In the genomic region with DNA sequence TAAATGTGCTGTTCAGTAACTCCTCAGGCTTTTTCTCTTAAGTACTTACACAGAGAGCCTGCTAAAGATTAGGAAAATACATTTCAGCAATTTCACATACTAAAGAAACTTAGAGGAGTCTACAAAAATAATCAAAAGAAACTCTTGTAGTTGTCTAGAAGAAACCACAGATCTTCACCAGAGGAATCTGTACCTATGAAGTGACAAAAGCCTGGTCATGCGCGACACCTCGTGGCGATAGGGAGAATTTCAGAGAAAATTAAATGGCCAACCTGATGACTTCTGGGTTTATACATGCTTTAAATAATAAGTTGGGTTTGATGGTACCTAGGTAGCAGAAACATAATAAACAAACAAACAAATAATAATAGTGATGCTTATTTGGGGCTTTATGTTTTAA, we compare ENCODE assay signal across 9 mouse cellular contexts.
A peak's percentile ranks its signal among the peaks of the same experiment; 100 is the strongest.
DNase-seq lines count a peak whose midpoint lies in the region; ATAC-seq and TF ChIP-seq lines count a peak whose summit lies in the region.
"Had no signal": no experiment of that assay in that cellular context is flagged by ENCODE, and none has a peak within 500 bp of the region (broad histone marks: within the 10 kb centered on the region; RNA-seq: fewer than 3 reads in every experiment).

No protein-coding gene starts in this region.

- no peaks in the 10 kb centered on the region for H3K36me3 ChIP-seq in forebrain, embryonic 12.5 days (replicated peaks)
- H3K36me3 ChIP-seq in intestine, postnatal 0 days (ENCODE audit: control insufficient read depth, insufficient read depth) = no peaks in the 10 kb centered on the region
- H3K36me3 ChIP-seq: stomach, embryonic 15.5 days had no signal

- intact Hi-C loops in left cerebral cortex, postnatal 4 days (cut with DNase I) = loop anchor here (2.0 kb wide), 1 partner anchor 154 kb away; no protein-coding TSS in a partner anchor

- no peaks in the 10 kb centered on the region for H3K4me1 ChIP-seq in forebrain, embryonic 12.5 days
- no peaks in the 10 kb centered on the region for H3K4me1 ChIP-seq in intestine, postnatal 0 days (replicated peaks; ENCODE audit: control insufficient read depth, insufficient read depth, low read length)
- H3K4me1 ChIP-seq: stomach, embryonic 15.5 days had no signal

- no peaks in the 10 kb centered on the region for H3K9me3 ChIP-seq in forebrain, embryonic 12.5 days
- H3K9me3 ChIP-seq in intestine, postnatal 0 days (ENCODE audit: control insufficient read depth) = no peaks in the 10 kb centered on the region
- H3K9me3 ChIP-seq: stomach, embryonic 15.5 days had no signal

- no peaks in the 10 kb centered on the region for H3K27me3 ChIP-seq in forebrain, embryonic 12.5 days
- H3K27me3 ChIP-seq in intestine, postnatal 0 days (replicated peaks; ENCODE audit: control insufficient read depth, insufficient read depth, low read length) = no peaks in the 10 kb centered on the region
- H3K27me3 ChIP-seq: stomach, embryonic 15.5 days had no signal

- peak; percentile 53; the same call in 1 of the 2 replicates for ATAC-seq in forebrain, embryonic 12.5 days (ENCODE audit: low FRiP score)
- no peak for ATAC-seq in intestine, postnatal 0 days

- DNase-seq in 3134 (ENCODE audit: extremely low read depth, insufficient read length, low spot score) = peak; percentile 19
- DNase-seq in CD4-positive, CD25-positive, alpha-beta regulatory T cell, adult 2 months (ENCODE audit: low read depth, low spot score) = peak; percentile 58
- DNase-seq in brain, embryonic 14.5 days (ENCODE audit: low read depth) = peak; percentile 80
- peak; percentile 40 for DNase-seq in left cerebral cortex, postnatal 4 days
- peak; percentile 9 for DNase-seq in retina, adult 2 months (ENCODE audit: low read depth, low spot score)
- no peak for DNase-seq in spleen, postnatal 4 days (ENCODE audit: low spot score in 2 of 2)

- H3K4me2 ChIP-seq in forebrain, embryonic 12.5 days = no peak overlapping the region
- no peak overlapping the region for H3K4me2 ChIP-seq in intestine, postnatal 0 days (replicated peaks; ENCODE audit: low read depth)
- H3K4me2 ChIP-seq: stomach, embryonic 15.5 days had no signal

- no peak overlapping the region for H3K9ac ChIP-seq in forebrain, embryonic 12.5 days
- no peak overlapping the region for H3K9ac ChIP-seq in intestine, postnatal 0 days (ENCODE audit: low read depth, low read length)
- H3K9ac ChIP-seq: stomach, embryonic 15.5 days had no signal

- TF ChIP-seq CTCF in brain, embryonic 14.5 days (IDR thresholded peaks at IDR 0.05; ENCODE audit: borderline replicate concordance, extremely low read depth, insufficient read depth, insufficient read length) = peak; percentile 82
- peak; percentile 83 for TF ChIP-seq CTCF in intestine, postnatal 0 days (IDR thresholded peaks at IDR 0.05; ENCODE audit: low read depth)

- no peak for TF ChIP-seq POLR2A in brain, embryonic 14.5 days (IDR thresholded peaks at IDR 0.05; ENCODE audit: borderline replicate concordance, extremely low read depth, insufficient read depth, insufficient read length, poor library complexity, severe bottlenecking)

- WGBS in forebrain, embryonic 12.5 days = under 1% methylated on average over 4 of the region's 4 CpGs
- WGBS in intestine, postnatal 0 days = 0% methylated on average over 4 of the region's 4 CpGs

- no peak overlapping the region for H3K4me3 ChIP-seq in forebrain, embryonic 12.5 days (replicated peaks)
- no peak overlapping the region for H3K4me3 ChIP-seq in intestine, postnatal 0 days (ENCODE audit: low read depth, low read length)
- H3K4me3 ChIP-seq: stomach, embryonic 15.5 days had no signal

- no peak overlapping the region for H3K27ac ChIP-seq in forebrain, embryonic 12.5 days
- H3K27ac ChIP-seq in intestine, postnatal 0 days (ENCODE audit: low read depth, low read length) = no peak overlapping the region
- H3K27ac ChIP-seq: stomach, embryonic 15.5 days had no signal

Comparison
In these comparisons a context has a peak if more than half of its experiments do, and no peak if none do; other contexts are left out.
1. DNase-seq: peak in 3134 (single experiment), CD4-positive, CD25-positive, alpha-beta regulatory T cell, adult 2 months (single experiment), brain, embryonic 14.5 days (single experiment), left cerebral cortex, postnatal 4 days (single experiment) and retina, adult 2 months (single experiment); none in spleen, postnatal 4 days (0 of 2).